Mouse (Mus musculus) embryonic facial prominence, embryonic 13.5 days (tissue): ENCODE data around the gene Ipo4. TPM values are rescaled to one million over a fixed set of nuclear protein-coding genes. Genes with fewer than 3 reads are reported as not detected.

Experiments used
- ATAC-seq: fragments of 200-750 bp; cut with Nextera tagmentation; 2 replicates; pipeline ENCODE4 v1.8.0; 2017; ENCODE audit warnings: low read depth; ENCODE audit not compliant: insufficient number of reproducible peaks, insufficient read depth, low FRiP score, low TSS enrichment
- H3K27ac ChIP-seq: fragments of 300-500 bp; sonication (generic); 2 replicates; pipeline ENCODE4 v1.5.1; 2015; ENCODE audit warnings: moderate library complexity, mild to moderate bottlenecking, inconsistent platforms
- H3K27me3 ChIP-seq: fragments of 300-500 bp; sonication (generic); 2 replicates; pipeline ENCODE4 v1.6.1; 2015; ENCODE audit warnings: mild to moderate bottlenecking, inconsistent platforms
- H3K36me3 ChIP-seq: fragments of 300-500 bp; sonication (generic); 2 replicates; pipeline ENCODE4 v1.6.1; 2015; ENCODE audit warnings: mild to moderate bottlenecking, inconsistent platforms
- H3K4me1 ChIP-seq: fragments of 300-500 bp; sonication (generic); 2 replicates; pipeline ENCODE4 v1.6.1; 2015; ENCODE audit warnings: inconsistent platforms
- H3K4me2 ChIP-seq: fragments of 300-500 bp; sonication (generic); 2 replicates; pipeline ENCODE4 v1.6.1; 2015; ENCODE audit warnings: moderate library complexity, mild to moderate bottlenecking, inconsistent platforms
- H3K4me3 ChIP-seq: fragments of 300-500 bp; sonication (generic); 2 replicates; pipeline ENCODE4 v1.5.1; 2015; ENCODE audit warnings: mild to moderate bottlenecking, inconsistent platforms
- H3K9ac ChIP-seq: fragments of 300-500 bp; sonication (generic); 2 replicates; pipeline ENCODE4 v1.6.1; 2015; ENCODE audit warnings: mild to moderate bottlenecking, inconsistent platforms
- H3K9me3 ChIP-seq: fragments of 300-500 bp; sonication (generic); 2 replicates; pipeline ENCODE4 v1.6.1; 2016; ENCODE audit warnings: inconsistent platforms
- WGBS: fragments of 180-500 bp; shearing (Covaris S2); methylation state at CpG from one replicate; pipeline ENCODE4 v1.1.7; 2015; ENCODE audit warnings: mixed read lengths; 5-methylcytosine and 5-hydroxymethylcytosine counted together
- polyA plus RNA-seq: library from polyadenylated mRNA; unstranded; fragments of >200 nt; fragmentation: Nextera tagmentation; extraction: Ambion mirVana; gene quantifications from 2 replicates; pipeline ENCODE4 v1.2.1, GENCODE M21; 2015

Ipo4 gene
- polyA plus RNA-seq = 95.1 and 111 TPM in 2 replicates

GRCm38 (mm10) chr14:55635523-55636007, at the start of gene Ipo4:
TSS of gene Ipo4 (minus strand) at chr14:55635957.
- H3K4me2 ChIP-seq = peak within 1 kb of the TSS; percentile 74
- peak within 1 kb of the TSS; percentile 74 for H3K4me3 ChIP-seq
- H3K9ac ChIP-seq = peak within 1 kb of the TSS; percentile 84
- H3K4me1 ChIP-seq = peaks cover 19% of the 10 kb centered on the region
- peak; percentile 68 for ATAC-seq
- WGBS = 1% methylated on average over 33 of the region's 33 CpGs
- no peaks in the 10 kb centered on the region for H3K9me3 ChIP-seq
- H3K27ac ChIP-seq = peak within 1 kb of the TSS; percentile 78
- H3K27me3 ChIP-seq = no peaks in the 10 kb centered on the region
- H3K36me3 ChIP-seq = peaks cover 82% of the 10 kb centered on the region

- Histone ChIP-seq H3K9me3 (no peaks in the 10 kb centered on the region), H3K4me3 (peak overlapping the region; percentile 82), H3K27ac (peak overlapping the region; percentile 91), H3K36me3 (peaks cover 34% of the 10 kb centered on the region), H3K4me2 (peak overlapping the region; percentile 80), H3K4me1 (peaks cover 11% of the 10 kb centered on the region), H3K27me3 (no peaks in the 10 kb centered on the region), H3K9ac (peak overlapping the region; percentile 84)
- ATAC-seq = no peak
- 8% methylated on average over 3 of the region's 3 CpGs for WGBS
Measured at GRCm38 (mm10) chr14:55682118-55682493, 46.3 kb upstream of the Ipo4 start.

GRCm38 (mm10) chr14:55681160-55682117, 45.7 kb upstream of the Ipo4 start, which contains the start of gene Tinf2:
TSS of gene Tinf2 (minus strand) at chr14:55681820.
- peak within 1 kb of the TSS; percentile 80 for H3K4me2 ChIP-seq
- no peaks in the 10 kb centered on the region for H3K9me3 ChIP-seq
- peak within 1 kb of the TSS; percentile 91 for H3K27ac ChIP-seq
- H3K27me3 ChIP-seq = no peaks in the 10 kb centered on the region
- peaks cover 41% of the 10 kb centered on the region for H3K36me3 ChIP-seq
- H3K4me3 ChIP-seq = peak within 1 kb of the TSS; percentile 82
- H3K4me1 ChIP-seq = peaks cover 11% of the 10 kb centered on the region
- under 1% methylated on average over 66 of the region's 66 CpGs for WGBS
- peak within 1 kb of the TSS; percentile 84 for H3K9ac ChIP-seq
- ATAC-seq = peak; percentile 96

GRCm38 (mm10) chr14:55677615-55678014, 41.9 kb upstream of the Ipo4 start:
- WGBS = 85% methylated on average over 4 of the region's 4 CpGs
- H3K36me3 ChIP-seq = peaks cover 59% of the 10 kb centered on the region

GRCm38 (mm10) chr14:55672741-55673060, 36.9 kb upstream of the Ipo4 start:
- WGBS = 74% methylated on average over 7 of the region's 7 CpGs
- Histone ChIP-seq H3K9ac (peak overlapping the region; percentile 87), H3K27ac (peak overlapping the region; percentile 92; the same call in 1 of the 2 replicates)

More at GRCm38 (mm10) chr14:55677615-55678014, 41.9 kb upstream of the Ipo4 start:
- Histone ChIP-seq H3K4me1 (peaks cover 14% of the 10 kb centered on the region), H3K4me3 (no peak overlapping the region), H3K27ac (no peak overlapping the region), H3K27me3 (no peaks in the 10 kb centered on the region), H3K9me3 (no peaks in the 10 kb centered on the region), H3K9ac (no peak overlapping the region), H3K4me2 (no peak overlapping the region)
- no peak for ATAC-seq

GRCm38 (mm10) chr14:55671833-55672740, 36.3 kb upstream of the Ipo4 start, which contains the start of the genes Gmpr2 and Nedd8:
TSS of gene Gmpr2 (plus strand) at chr14:55671941.
TSS of gene Nedd8 (minus strand) at chr14:55672124.
- peaks cover 15% of the 10 kb centered on the region for H3K4me1 ChIP-seq
- H3K9ac ChIP-seq = peak within 1 kb of the TSS; percentile 87
- H3K4me2 ChIP-seq = peak within 1 kb of the TSS; percentile 88
- H3K27ac ChIP-seq = peak within 1 kb of the TSS; percentile 92
- peak within 1 kb of the TSS; percentile 75 for H3K4me3 ChIP-seq
- peak; percentile 95 for ATAC-seq
- H3K36me3 ChIP-seq = peaks cover 35% of the 10 kb centered on the region
- H3K9me3 ChIP-seq = no peaks in the 10 kb centered on the region
- H3K27me3 ChIP-seq = no peaks in the 10 kb centered on the region
- under 1% methylated on average over 38 of the region's 38 CpGs for WGBS

More at GRCm38 (mm10) chr14:55672741-55673060, 36.9 kb upstream of the Ipo4 start:
- Histone ChIP-seq H3K27me3 (no peaks in the 10 kb centered on the region), H3K4me3 (peak overlapping the region; percentile 75), H3K9me3 (no peaks in the 10 kb centered on the region), H3K4me1 (peaks cover 15% of the 10 kb centered on the region), H3K36me3 (peaks cover 41% of the 10 kb centered on the region), H3K4me2 (peak overlapping the region; percentile 88)
- no peak for ATAC-seq

- peak overlapping the region; percentile 87 for H3K9ac ChIP-seq
- no peaks in the 10 kb centered on the region for H3K27me3 ChIP-seq
- no peaks in the 10 kb centered on the region for H3K9me3 ChIP-seq
- H3K4me3 ChIP-seq = peak overlapping the region; percentile 75
- peak; percentile 54 for ATAC-seq
- H3K36me3 ChIP-seq = peaks cover 34% of the 10 kb centered on the region
- peaks cover 15% of the 10 kb centered on the region for H3K4me1 ChIP-seq
- peak overlapping the region; percentile 92 for H3K27ac ChIP-seq
- H3K4me2 ChIP-seq = peak overlapping the region; percentile 88
- 0% methylated on average over 12 of the region's 12 CpGs for WGBS
Measured at GRCm38 (mm10) chr14:55671486-55671832, 35.7 kb upstream of the Ipo4 start.

GRCm38 (mm10) chr14:55660636-55661035, 24.9 kb upstream of the Ipo4 start:
- peak overlapping the region; percentile 72 for H3K4me3 ChIP-seq
- peaks cover 42% of the 10 kb centered on the region for H3K36me3 ChIP-seq
- no peaks in the 10 kb centered on the region for H3K27me3 ChIP-seq
- no peaks in the 10 kb centered on the region for H3K9me3 ChIP-seq
- H3K4me2 ChIP-seq = peak overlapping the region; percentile 63
- 28% methylated on average over 2 of the region's 2 CpGs for WGBS
- H3K27ac ChIP-seq = peak overlapping the region; percentile 81
- peak overlapping the region; percentile 80; the same call in 1 of the 2 replicates for H3K9ac ChIP-seq
- ATAC-seq = 0 out of 2 replicates have a peak, but pooled peaks have one; percentile 33
- H3K4me1 ChIP-seq = peaks cover 15% of the 10 kb centered on the region

GRCm38 (mm10) chr14:55659960-55660573, 24.3 kb upstream of the Ipo4 start, which contains the start of gene Mdp1:
TSS of gene Mdp1 (minus strand) at chr14:55660508.
- Histone ChIP-seq H3K4me3 (peak within 1 kb of the TSS; percentile 72), H3K27me3 (no peaks in the 10 kb centered on the region), H3K4me1 (peaks cover 15% of the 10 kb centered on the region), H3K27ac (peak within 1 kb of the TSS; percentile 81), H3K9me3 (no peaks in the 10 kb centered on the region), H3K9ac (peak within 1 kb of the TSS; percentile 80), H3K4me2 (peak within 1 kb of the TSS; percentile 63), H3K36me3 (peaks cover 42% of the 10 kb centered on the region)
- WGBS = under 1% methylated on average over 39 of the region's 39 CpGs
- ATAC-seq = peak; percentile 82

- Histone ChIP-seq H3K4me3 (no peak overlapping the region), H3K27ac (no peak overlapping the region), H3K9ac (no peak overlapping the region), H3K4me1 (peaks cover 15% of the 10 kb centered on the region), H3K4me2 (no peak overlapping the region), H3K9me3 (no peaks in the 10 kb centered on the region), H3K27me3 (no peaks in the 10 kb centered on the region), H3K36me3 (peaks cover 33% of the 10 kb centered on the region)
- no peak for ATAC-seq
- WGBS = 85% methylated on average over 5 of the region's 5 CpGs
Measured at GRCm38 (mm10) chr14:55658011-55658410, 22.3 kb upstream of the Ipo4 start.
